Mouse (Mus musculus): ENCODE data around the gene Hepacam.

The Hepacam gene

GRCm38 (mm10) chr9:37367301-37368080, at the start of gene Hepacam:
Hepacam (plus strand) TSS chr9:37367351.
- DNase-seq: no peak

DNA sequence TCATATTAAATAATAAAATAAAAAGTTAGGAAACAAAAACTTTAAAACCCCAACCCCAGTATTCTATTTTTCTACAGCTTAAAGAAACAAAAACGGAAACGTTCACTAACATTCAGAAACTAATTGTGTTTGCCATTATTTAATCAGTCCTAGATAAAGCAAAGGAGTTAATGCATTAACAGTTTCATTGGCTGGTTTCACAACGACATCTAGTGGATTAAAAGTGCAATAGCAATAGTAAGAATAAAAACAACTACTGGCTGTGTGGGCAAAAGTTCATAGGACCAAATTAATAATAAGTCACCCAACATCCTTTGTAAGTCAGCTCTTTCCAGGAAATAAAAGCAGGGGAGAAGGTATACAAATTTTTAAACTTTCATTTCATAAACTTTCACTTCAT, 37.7 kb upstream of the Hepacam start:
- DNase-seq: no peak

GRCm38 (mm10) chr9:37345406-37345805, 21.7 kb upstream of the Hepacam start:
- no peak for DNase-seq

- DNase-seq: no peak
Observed at GRCm38 (mm10) chr9:37347184-37347987, 19.8 kb upstream of the Hepacam start.

- peak; percentile 98 for DNase-seq
Observed at GRCm38 (mm10) chr9:37347988-37348642, 19.0 kb upstream of the Hepacam start, which contains the start of gene Ccdc15. Ccdc15 (minus strand) TSS chr9:37348432.

- no peak for DNase-seq
Observed at GRCm38 (mm10) chr9:37349050-37349449, 18.1 kb upstream of the Hepacam start.

DNA sequence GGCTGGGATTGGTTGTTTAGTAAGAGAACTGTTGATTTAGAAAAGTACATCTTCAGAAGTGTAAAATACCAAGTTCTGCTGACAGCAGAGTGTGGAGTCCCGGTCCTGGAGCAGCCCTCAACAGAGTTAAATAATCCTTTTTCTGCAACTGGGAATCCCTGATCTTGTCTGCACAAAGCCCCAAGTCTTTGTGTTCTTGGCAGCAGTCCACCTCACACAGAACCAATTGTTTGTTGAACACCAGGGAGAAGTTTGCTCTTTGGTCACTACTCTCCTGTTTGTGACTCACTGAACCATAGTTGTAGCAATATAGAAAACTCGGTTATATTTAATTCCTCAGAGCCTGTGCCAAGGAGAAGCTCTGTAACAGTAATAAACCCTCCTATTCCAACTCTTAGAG, 15.9 kb upstream of the Hepacam start:
- DNase-seq: peak; percentile 27

GRCm38 (mm10) chr9:37354485-37354884, 12.7 kb upstream of the Hepacam start:
- DNase-seq: no peak

DNA sequence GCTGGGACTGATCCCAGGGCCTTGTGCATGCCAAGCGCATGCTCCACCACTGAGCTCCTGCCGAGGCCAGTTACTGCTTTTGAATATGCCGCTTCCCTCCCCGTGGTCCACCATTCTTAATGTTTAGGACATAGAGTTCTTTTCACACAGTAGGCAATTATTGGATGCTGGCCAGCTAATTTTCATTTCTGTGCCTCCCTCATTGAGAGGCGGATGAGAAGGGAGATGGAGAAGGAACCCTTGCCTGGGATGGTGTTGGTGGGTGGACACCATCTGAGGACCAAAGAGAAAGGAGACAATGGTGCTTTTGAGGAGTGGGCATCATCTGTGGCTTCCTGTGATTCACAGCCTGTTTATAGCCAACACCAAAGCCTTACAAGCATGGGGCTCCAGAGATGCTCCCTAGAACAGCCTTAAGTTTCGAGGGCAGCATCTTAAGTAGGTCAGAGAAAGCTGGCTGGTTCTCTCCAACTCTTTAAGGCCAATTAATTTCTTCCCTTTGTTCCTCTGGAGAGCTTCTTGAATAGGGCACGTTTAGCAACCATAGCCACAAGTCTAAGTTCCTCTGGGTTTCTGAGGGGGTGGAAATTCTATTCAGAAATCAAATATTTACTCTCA, 8.3 kb upstream of the Hepacam start:
- no peak for DNase-seq

GRCm38 (mm10) chr9:37359331-37360220, 7.6 kb upstream of the Hepacam start:
- DNase-seq: peak; percentile 47

DNA sequence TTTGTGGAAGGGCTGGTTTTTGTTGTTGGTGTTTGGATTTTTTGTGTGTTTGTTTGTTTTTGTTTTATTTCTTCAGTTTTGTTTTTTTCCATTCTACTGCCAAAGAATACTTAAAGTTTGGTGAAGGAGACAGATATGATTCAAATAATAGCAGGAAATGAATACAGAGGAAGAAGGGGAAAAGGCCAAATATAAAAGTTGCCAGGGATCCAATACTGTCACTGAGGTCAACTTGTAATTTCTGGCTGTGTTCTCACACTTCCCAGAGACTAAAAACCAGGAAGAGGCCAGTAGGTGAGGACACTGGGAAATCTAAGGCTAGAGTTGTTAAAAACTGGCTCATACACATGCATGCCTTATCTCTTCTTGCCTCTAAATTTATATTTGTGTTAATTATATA, 5.1 kb upstream of the Hepacam start:
- peak; percentile 33 for DNase-seq

DNA sequence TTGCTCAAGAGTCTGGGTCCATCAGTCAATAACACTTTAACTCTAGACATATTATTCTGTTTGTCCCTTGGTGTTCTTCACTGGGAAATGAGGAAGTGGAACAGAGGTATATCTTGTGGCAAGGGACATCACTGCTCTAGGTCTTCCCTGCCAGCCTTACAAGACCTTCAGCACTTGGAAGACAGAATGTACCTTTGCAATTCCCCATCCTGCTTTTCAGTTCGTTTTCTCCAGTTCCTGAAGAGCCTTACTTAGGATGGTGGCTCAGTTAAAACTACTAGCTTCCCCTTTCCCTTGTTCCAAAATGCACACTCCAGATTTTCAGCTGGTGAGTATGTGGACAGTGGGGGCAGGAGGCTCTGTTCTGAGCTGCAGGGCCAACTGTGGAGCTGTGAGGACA, 4.3 kb upstream of the Hepacam start:
- DNase-seq: no peak

- no peak for DNase-seq
Observed at GRCm38 (mm10) chr9:37363551-37363950, 3.6 kb upstream of the Hepacam start.

DNA sequence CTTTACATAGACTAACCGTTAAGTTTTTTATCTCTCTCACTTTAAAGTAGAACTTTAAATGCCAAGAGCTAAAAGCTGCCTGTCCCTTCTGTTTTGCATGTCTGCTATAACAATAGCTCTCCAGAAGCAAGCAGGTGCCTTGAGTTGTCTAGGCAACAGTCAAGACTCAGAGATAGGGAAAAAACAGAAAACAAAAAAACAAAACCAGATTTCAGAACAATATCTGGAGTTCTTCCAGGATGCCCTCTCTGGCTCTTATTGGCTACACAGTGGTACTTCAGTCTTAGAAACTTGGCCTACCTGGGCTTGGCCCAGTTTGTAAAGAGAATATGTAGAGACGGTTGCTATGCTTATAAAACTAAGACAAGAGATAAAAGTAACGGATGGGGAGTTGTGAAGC, 2.8 kb upstream of the Hepacam start:
- DNase-seq: no peak

DNA sequence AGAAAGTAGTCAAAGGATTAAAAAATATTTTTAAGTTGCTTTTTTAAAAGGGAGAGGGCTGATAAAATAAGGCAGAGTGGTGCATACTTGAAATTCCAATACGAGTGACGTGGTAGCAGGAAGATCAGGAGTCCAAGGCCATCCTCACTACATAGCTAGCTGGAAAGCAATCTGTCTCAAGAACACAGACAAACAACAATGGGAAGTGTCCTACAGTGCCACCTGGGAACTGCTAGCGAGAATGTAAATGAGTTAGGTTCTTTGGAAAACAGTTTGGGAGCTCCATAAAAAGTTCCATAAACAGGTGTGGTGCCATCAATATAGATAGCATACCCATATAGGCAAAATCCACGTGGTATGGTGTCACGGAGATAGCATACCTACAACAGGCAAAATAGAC, 1.4 kb upstream of the Hepacam start:
- peak; percentile 39 for DNase-seq

DNA sequence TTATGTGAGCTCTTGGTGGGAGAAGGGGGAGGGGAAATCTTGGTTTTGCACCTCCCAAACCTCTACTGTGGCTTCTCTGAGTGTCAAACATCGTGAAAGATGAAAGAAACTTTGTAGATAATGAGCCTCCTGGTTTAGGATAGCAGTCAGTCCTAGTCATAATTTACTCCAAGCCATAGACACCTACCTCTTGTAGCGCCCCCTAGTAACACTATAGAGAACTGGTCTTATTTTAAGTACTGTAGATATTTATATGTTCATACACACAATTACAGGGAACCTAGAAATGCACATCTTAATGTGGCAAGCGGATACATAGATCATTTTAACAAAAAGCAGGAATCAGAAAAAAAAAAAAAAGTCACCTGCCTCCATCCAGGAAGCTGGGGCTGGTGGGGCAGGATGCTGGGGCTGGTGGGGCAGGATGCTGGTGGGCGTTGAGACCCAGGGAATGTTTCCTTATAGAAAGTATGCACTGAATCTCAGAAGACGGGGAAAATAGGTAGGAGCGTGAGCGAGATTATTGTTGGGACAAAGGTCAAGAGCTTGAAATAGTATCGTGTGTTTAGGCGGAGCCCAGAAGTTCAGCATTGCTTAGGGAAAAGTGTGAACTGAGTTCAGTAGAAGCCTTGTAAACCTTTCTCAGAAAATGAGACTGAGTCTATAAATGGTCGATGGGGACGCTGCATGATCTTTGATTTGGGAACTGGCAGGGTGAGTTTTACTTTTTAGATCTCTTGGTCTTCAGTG, 1.1 kb downstream of the Hepacam start:
- DNase-seq: peak; percentile 27

GRCm38 (mm10) chr9:37368860-37369259, 1.7 kb downstream of the Hepacam start:
- DNase-seq: peak; percentile 67

DNA sequence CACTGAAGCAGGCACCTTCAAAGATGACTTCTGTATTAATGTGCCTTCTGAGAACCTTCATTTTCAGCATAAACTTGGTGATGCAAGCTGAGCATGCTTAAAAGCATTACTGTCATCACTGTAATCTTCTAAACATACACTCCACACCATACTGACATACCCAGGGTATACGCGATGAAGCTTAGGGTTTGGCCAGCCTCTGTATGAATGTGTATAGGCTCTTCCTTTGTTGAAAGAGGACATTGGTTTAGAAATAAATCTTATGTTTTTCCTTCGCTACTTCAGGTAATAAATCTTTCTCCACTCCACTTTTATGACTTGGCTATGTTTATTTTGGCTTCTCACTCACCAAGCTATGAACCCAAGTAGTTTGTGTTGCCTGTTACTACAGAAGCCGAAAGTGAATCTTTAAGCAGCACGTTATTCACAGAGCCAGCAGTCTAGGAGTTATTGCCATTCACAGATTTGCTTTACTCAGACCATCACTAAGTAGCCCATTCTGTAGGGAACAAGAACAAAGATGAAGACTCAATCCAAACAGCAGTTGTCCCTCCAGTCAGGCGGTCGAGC, 4.2 kb downstream of the Hepacam start:
- DNase-seq: no peak

DNA sequence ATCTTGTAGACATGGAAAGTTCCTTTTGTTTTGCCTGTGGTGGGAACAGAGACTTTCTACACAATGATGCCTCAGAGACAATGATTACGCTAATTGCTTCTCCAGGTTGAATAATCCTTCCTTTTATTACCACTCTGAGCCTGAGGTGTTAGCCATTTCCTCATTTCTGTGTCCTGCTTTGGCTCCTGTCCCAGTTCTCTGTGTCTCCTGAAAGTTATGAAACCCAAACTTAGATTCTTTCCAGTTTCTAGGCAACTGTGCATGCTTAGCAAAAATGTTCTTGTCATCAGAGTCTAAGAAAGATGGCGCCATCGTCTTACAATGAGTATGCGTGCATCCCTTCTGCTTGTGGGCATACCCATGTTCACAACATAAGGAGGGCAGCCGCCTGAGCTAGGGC, 8.6 kb downstream of the Hepacam start:
- peak; percentile 19 for DNase-seq

DNA sequence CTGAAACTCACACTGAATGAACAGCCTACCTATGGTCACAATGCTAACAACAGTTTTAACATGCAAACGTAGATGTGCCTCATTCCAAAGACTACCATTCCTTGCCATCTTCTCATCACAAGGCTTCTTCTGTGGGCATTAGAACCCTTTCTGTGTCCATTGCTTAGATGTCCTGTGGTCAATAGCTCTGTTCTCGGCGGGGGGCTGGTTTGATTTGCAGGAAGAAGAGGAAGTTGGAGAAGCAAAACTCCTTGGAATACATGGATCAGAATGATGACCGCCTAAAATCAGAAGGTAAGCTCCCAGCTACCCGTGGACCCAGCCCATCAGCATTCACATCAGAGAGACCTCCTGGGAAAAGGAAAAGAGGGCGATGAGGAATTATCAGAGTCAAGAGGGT, 16.0 kb downstream of the Hepacam start:
- no peak for DNase-seq
